Mouse (Mus musculus): ENCODE measurements around the gene Tgfbr3l.
A peak's percentile ranks its signal among the peaks of the same experiment; 100 is the strongest.

The Tgfbr3l gene

DNA sequence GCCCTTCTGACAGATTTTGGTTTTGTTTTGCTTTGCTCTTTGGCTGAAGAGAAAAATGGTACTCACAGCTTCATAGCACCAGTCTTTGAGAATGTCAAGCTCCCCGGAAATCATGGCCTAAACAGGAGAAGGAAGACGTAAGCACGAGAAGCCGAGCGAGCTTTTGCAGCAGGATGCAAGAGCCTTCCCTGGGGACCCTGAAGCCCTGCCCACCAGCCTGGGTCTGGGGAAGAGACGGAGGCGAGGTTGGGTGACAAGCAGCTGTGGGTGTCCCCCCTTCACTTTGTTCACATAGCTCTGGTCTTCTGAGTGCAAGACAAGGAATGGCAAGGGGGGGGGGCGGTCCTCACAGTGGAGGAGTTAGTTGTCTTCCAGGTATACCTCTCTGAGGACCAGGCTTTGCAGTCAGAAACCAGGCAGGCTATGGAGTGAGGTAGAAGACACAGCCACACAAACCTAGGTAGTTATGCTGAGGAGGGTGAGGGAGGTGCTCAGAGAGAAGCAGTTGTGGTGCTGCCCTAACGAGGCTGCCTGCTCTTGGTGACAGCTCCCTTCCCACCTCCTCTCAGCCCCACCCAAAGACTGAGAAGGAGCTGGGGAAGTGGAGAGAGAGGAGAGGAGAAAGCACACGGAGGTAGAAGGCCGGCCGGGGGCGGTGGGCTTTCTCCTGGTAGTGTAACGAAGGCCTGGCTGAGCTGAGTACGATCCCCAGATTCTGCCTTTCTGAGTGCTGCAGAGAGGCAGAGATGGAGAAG, 17.3 kb downstream of the Tgfbr3l start:
- DNase-seq (ENCODE audit: low spot score), result no peak

DNA sequence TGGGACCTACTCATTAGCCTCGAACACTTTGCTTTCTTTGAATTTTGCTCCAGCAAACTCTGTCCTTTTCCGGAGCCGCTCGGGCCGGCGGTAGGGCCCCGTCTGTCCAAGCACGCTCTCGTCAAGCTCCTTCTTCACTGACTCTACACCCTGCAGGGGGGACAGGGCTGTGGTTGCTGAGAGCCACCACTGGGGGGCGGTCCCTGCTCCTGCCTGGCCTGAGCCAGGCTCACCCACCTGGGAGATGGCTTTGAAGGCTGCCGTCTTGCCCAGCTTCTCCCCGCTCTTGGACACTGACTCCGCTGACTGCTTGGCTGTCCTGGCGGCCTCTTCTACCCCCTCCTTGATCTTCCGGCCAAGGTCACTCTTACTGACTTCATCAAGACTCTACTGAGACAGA, 19.6 kb downstream of the Tgfbr3l start:
- no peak for DNase-seq (ENCODE audit: low spot score)

DNA sequence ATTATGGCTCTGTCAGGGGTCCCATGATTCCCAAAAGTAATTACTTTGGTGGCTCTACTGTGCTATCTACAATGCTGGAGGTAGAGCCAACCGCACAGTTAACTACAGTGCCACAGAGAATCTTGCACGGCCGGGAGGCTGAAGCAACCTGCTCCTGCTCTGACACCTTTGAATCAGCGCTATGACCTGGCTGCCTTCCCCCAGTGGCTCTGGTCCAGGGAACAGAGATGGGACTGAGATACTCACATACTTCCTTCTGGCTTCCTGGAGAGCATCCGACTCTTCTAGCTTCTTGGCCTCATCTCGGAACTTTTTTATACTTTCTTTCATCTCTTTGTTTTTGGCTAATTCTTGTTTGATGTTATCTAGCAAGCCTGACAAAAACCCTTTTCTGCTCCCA, 21.6 kb downstream of the Tgfbr3l start:
- DNase-seq (ENCODE audit: low spot score), result no peak

DNA sequence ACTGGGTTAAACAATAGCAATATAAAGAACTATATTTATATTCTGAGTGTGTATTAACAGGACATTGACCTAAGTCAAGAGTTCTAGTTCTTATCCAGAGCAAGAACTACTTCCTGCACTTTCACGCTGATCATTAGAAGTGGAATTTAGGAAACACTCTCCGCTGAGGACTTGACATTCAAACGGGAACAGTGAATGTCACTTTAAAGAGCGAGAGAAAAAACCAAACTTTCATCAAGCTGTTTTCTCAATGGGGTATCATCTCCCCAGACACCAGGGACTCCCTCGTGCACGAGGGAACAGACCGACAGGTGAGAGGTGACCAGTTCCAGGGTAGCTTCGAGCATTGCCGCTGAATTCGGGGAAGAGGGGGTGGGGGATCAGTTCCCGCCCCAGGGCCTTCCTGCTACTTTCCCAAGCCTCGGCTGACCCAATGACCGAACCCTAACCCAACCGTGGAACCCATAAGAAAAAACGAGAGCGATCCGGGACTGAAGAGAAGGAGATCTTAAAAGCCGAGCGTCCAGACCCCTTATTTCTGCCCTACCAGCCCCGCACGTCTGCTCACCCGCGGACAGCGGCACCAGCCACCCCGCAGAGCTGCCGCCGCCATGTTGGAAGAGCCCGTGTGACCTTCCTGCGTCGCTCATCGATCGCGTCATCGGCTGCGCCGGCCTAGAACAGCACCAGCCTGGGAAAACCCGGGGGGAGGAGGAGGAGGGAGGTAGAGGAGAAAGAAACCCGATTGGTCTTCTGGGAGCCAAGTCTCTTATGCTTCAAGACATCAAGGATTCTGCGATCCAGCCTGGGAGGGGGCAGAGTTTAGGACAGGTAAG, 27.5 kb downstream of the Tgfbr3l start, which contains the start of gene Timm44:
Gene Timm44 (minus strand): TSS at position 639 of the 836 bp plus-strand sequence.
- peak; percentile 95 for DNase-seq (ENCODE audit: low spot score)

DNA sequence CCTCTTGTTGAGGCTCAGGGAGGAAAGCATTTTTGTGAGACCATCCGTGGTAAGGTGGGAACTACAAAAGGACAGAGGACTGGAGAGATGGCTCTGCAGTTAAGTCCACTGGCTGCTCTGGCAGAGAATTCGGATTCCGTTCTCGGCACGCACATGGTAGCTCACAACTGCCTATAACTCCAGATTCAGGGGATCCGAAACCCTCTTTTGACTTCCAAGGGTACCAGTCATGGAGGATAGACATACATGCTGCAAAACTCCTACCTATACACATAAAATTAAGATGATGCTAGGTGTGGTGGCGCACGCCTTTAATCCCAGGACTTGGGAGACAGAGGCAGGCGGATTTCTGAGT, 28.1 kb downstream of the Tgfbr3l start:
- no peak for DNase-seq (ENCODE audit: low spot score)

DNA sequence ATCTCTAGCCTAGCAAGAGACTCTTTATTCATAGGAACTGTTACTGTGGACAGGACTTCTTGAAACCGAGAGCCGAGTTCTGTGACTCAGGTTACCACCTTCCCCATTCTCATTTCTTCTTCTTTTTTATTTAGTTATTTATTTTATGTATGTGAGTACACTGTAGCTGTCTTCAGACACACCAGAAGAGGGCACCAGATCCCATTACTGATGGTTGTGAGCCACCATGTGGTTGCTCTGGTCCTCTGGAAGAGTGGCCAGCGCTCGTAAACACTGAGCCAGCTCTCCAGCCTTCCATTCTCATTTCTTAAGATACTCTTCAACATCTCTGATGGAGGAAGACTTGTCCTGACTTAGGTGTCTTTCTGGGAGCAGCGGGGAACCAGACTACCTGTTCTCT, 44.7 kb downstream of the Tgfbr3l start:
- DNase-seq (ENCODE audit: low spot score), result no peak

DNA sequence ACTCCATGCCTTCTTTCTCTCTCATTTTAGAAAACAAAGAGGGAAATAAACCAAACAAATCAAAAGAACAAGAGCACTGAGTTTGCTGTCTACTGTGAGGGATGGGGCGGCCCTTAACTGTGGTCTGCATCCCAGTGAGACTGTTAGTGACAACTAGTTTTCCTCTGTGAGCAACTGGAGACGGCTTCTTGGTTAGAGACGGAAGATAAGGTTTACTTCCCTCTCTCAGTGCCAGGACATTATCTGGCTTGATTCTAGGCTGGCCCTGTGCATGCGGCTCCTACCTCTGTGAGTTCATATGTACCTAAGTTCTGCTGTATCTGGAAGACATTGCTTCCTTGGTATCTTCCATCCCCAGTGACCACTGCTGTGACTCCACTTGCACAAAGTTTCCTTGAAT, 49.8 kb downstream of the Tgfbr3l start:
- no peak for DNase-seq (ENCODE audit: low spot score)

Measured in c-Kit-positive CD71-positive TER-119-positive erythroid progenitor cells, embryonic 14.5 days (primary cell).